Mouse (Mus musculus) midbrain, embryonic 12.5 days (tissue): ENCODE data around the gene Scube1. TPM values are rescaled to one million over a fixed set of nuclear protein-coding genes. Genes with fewer than 3 reads are reported as not detected.

Source experiments
- ATAC-seq: fragments of 200-750 bp; cut with Nextera tagmentation; 2 replicates; pipeline ENCODE4 v1.8.0; 2017; ENCODE audit warnings: low read depth, moderate TSS enrichment, moderate library complexity; ENCODE audit not compliant: low FRiP score
- H3K27ac ChIP-seq: fragments of 300-500 bp; sonication (generic); replicated peaks from 2 replicates; pipeline ENCODE4 v1.5.1; 2016; ENCODE audit warnings: mild to moderate bottlenecking
- H3K27me3 ChIP-seq: fragments of 300-500 bp; sonication (generic); 2 replicates; pipeline ENCODE4 v1.6.1; 2016; ENCODE audit warnings: mild to moderate bottlenecking
- H3K36me3 ChIP-seq: fragments of 300-500 bp; sonication (generic); 2 replicates; pipeline ENCODE4 v1.6.1; 2016
- H3K4me1 ChIP-seq: fragments of 300-500 bp; sonication (generic); 2 replicates; pipeline ENCODE4 v1.6.1; 2016
- H3K4me2 ChIP-seq: fragments of 300-500 bp; sonication (generic); replicated peaks from 2 replicates; pipeline ENCODE4 v1.6.1; 2016; ENCODE audit warnings: mild to moderate bottlenecking, moderate library complexity
- H3K4me3 ChIP-seq: fragments of 300-500 bp; sonication (generic); 2 replicates; pipeline ENCODE4 v1.5.1; 2016; ENCODE audit warnings: mild to moderate bottlenecking
- H3K9ac ChIP-seq: fragments of 300-500 bp; sonication (generic); replicated peaks from 2 replicates; pipeline ENCODE4 v1.6.1; 2016; ENCODE audit warnings: mild to moderate bottlenecking, moderate library complexity
- H3K9me3 ChIP-seq: fragments of 300-500 bp; sonication (generic); 2 replicates; pipeline ENCODE4 v1.6.1; 2016; ENCODE audit warnings: mild to moderate bottlenecking
- WGBS: fragments of 180-500 bp; shearing (Covaris S2); methylation state at CpG from one replicate; pipeline ENCODE4 v1.1.7; 2016; 5-methylcytosine and 5-hydroxymethylcytosine counted together
- polyA plus RNA-seq: library from polyadenylated mRNA; unstranded; fragments of >200 nt; fragmentation: Nextera tagmentation; extraction: Ambion mirVana; gene quantifications from 2 replicates; pipeline ENCODE4 v1.2.1, GENCODE M21; 2016

The Scube1 gene
- polyA plus RNA-seq, 1 experiment from 2014 or later: 30.1 TPM

DNA sequence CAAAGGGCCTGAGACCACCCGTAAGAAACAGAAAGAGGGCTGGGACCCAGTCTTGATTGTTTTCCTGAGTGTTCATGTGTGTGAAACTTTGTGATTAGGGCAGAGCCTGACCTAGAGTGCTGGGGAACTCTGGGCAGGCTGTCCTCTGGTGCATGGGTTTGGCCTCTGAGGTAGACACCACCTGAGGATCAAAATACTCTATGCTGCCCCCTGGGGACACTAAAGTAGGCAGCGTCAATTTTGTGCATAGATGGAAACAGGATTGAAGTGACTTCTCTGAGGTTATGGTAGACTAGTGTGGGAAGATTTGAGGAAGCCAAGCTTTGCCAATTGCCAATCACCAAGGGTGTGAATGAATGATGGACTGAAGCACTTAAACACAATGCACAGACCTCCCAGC is 154.2 kb downstream of the Scube1 start:
- 71% methylated on average over 2 of the region's 2 CpGs for WGBS
- peaks cover 13% of the 10 kb centered on the region for H3K36me3 ChIP-seq
- H3K27ac ChIP-seq: no peak overlapping the region
- no peaks in the 10 kb centered on the region; the same call in 1 of the 2 replicates for H3K27me3 ChIP-seq
- H3K9me3 ChIP-seq: no peaks in the 10 kb centered on the region
- no peaks in the 10 kb centered on the region for H3K4me1 ChIP-seq
- no peak overlapping the region for H3K9ac ChIP-seq
- H3K4me2 ChIP-seq: no peak overlapping the region
- no peak overlapping the region for H3K4me3 ChIP-seq
- ATAC-seq: no peak

DNA sequence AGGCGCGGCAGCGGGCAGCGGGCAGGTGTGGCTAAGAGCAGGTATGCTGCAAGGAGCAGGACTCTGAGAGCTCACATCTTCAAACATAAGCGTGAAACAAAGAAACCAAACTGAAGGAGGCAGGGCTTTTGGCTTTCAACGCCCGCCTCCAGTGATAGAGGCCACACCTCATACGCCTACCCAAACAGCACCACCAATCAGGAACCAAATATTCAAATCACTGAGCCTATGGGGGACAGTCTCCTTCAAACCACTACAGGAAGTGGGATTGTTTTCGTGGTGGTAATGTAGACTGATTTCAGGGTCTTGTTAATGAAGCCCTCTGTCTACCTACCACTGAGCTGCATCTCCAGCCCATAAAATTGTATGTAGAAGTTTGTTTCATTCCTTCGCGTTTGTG is 155.1 kb downstream of the Scube1 start:
- Histone ChIP-seq H3K4me1 (no peaks in the 10 kb centered on the region), H3K9ac (no peak overlapping the region), H3K4me2 (no peak overlapping the region), H3K27me3 (no peaks in the 10 kb centered on the region; the same call in 1 of the 2 replicates), H3K9me3 (no peaks in the 10 kb centered on the region), H3K36me3 (peaks cover 3% of the 10 kb centered on the region), H3K4me3 (no peak overlapping the region), H3K27ac (no peak overlapping the region)
- ATAC-seq: no peak
- WGBS: 62% methylated on average over 11 of the region's 11 CpGs

DNA sequence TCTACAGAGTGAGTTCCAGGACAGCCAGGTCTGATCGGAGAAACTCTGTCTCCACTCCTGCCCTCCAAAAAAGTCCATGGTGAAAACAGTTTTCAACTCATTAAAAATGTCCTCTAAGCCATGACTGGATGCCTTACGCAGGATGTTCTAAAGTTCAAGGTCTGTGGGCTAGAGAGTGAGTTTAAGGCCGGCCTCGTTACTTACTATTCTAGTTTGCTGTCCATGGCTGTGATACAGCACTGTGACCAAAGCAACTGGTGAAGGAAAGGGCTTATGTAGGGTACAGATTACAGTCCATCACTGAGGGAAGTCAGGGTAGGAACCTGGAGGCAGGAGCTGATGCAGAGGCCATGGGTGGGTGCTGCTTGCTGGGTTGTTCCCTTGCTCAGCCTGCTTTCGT is 156.3 kb downstream of the Scube1 start:
- H3K9ac ChIP-seq: no peak overlapping the region
- WGBS: 96% methylated on average over 5 of the region's 5 CpGs
- H3K9me3 ChIP-seq: no peaks in the 10 kb centered on the region
- H3K36me3 ChIP-seq: no peaks in the 10 kb centered on the region
- no peak overlapping the region for H3K4me2 ChIP-seq
- H3K27me3 ChIP-seq: peaks cover 9% of the 10 kb centered on the region
- no peak overlapping the region for H3K4me3 ChIP-seq
- H3K27ac ChIP-seq: no peak overlapping the region
- H3K4me1 ChIP-seq: peaks cover 11% of the 10 kb centered on the region
- ATAC-seq: no peak

DNA sequence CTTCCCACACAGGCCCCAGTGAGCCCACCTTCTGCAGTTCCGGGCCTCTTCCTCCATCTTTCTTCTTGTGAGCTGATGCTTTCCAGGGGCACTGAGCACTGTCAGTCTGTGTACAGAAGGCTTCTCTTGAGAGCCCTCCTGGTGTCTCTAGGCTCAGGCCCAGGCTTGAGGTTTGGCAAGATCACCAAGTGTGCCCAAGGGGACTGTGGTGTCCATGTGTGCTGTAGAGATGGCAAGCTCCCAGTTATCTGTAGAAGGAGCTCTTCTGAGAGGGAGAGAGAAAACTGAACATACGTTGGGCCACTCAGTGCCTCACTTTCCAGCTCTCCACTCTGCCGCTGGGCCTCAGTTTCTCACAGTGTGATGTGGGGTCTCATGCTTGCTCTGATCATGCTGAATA is 157.1 kb downstream of the Scube1 start:
- no peak for ATAC-seq
- 90% methylated on average over 3 of the region's 3 CpGs for WGBS
- no peak overlapping the region for H3K9ac ChIP-seq
- peaks cover 19% of the 10 kb centered on the region for H3K4me1 ChIP-seq
- H3K9me3 ChIP-seq: no peaks in the 10 kb centered on the region
- peaks cover 17% of the 10 kb centered on the region for H3K27me3 ChIP-seq
- no peak overlapping the region for H3K4me3 ChIP-seq
- no peak overlapping the region for H3K4me2 ChIP-seq
- H3K27ac ChIP-seq: no peak overlapping the region
- no peaks in the 10 kb centered on the region for H3K36me3 ChIP-seq

DNA sequence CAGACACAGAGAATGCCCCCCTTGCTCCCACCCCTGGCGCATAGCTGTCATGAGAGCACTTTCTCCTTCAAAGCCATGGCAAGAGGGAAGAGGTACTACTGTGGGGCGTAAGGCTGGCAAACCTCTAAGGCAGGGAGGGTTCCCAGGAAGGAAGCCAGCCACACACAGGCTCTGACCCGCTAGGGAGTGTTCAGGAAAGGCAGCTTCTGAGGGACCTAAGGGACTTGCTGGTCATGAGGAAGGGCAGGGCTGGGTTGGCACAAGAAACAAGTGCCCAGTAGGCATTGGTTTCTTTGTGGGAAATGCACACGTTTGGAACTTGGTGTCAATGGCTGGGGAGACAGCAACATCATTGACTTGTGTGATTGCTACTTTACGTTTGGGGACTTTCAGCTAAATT is 158.8 kb downstream of the Scube1 start:
- H3K4me3 ChIP-seq: no peak overlapping the region
- H3K36me3 ChIP-seq: no peaks in the 10 kb centered on the region
- H3K4me2 ChIP-seq: no peak overlapping the region
- no peaks in the 10 kb centered on the region for H3K9me3 ChIP-seq
- WGBS: 73% methylated on average over 5 of the region's 5 CpGs
- no peak overlapping the region for H3K9ac ChIP-seq
- no peak for ATAC-seq
- no peak overlapping the region for H3K27ac ChIP-seq
- H3K27me3 ChIP-seq: peaks cover 27% of the 10 kb centered on the region
- H3K4me1 ChIP-seq: peaks cover 20% of the 10 kb centered on the region

DNA sequence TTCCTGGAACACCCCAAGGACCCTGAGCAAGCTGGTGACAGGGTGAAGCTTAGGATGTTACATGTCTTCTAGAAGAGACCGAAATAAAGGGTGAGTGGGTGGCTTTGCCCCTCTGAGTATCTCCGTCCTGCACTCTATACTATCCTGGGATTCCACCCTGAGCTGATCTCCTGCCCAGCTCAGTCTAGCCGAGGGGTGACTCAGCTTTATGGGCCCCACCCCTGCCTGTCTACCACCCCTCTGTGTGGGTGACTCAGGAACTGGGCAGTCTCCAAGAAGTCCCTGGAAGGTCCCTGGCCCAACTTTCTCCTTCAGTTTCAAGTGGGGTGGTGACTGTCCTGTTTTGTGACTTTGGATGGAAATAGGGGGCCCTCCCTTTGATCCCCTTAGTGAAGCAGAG is 159.4 kb downstream of the Scube1 start:
- H3K9ac ChIP-seq: no peak overlapping the region
- H3K36me3 ChIP-seq: no peaks in the 10 kb centered on the region
- H3K4me3 ChIP-seq: no peak overlapping the region
- no peak overlapping the region for H3K4me2 ChIP-seq
- no peaks in the 10 kb centered on the region for H3K9me3 ChIP-seq
- peaks cover 20% of the 10 kb centered on the region for H3K4me1 ChIP-seq
- 88% methylated on average over 3 of the region's 3 CpGs for WGBS
- peaks cover 27% of the 10 kb centered on the region for H3K27me3 ChIP-seq
- no peak overlapping the region for H3K27ac ChIP-seq
- ATAC-seq: no peak

DNA sequence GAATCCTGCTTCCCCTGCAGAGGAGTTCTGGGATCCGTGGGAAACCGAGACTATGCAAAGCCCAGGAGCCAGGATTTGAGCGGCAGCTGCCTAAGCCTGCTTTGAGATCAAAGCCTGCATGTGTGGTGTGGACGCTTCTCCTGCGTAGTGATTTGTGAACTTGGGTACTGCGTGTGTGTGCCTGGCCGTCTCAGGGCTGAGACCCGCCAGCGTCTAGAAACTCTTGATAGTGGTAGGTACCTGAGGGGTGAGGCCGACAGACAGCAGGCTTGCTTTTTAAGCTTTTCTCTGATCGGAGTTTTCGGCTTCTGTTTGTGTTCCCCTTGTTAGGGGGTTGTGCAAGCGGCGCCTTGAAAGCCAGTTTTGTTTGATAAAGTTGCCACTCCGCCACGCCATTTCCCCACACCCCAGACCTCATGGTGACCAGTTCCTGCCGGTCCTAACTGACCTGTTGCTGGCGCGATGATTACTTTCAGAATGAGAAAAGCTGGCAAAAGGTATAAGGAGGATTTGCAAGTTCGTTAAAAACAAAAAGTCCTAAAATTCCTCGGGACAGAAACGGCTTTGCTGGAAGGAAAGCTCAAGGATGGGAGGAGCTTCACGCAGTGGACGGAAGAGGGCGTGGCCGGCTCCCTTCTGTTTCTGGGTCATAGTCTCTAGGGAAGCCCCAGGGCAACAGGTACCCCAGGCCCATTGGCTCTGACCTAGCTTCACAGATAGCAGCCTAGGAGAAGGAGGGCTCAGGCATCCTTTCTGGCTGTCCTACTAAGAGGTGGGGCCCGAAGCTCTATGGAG is 160.8 kb downstream of the Scube1 start:
- Histone ChIP-seq H3K4me2 (peak overlapping the region; percentile 85), H3K9me3 (no peaks in the 10 kb centered on the region), H3K9ac (peak overlapping the region; percentile 51), H3K27ac (no peak overlapping the region), H3K4me3 (peak overlapping the region; percentile 42), H3K4me1 (peaks cover 20% of the 10 kb centered on the region), H3K27me3 (peaks cover 27% of the 10 kb centered on the region), H3K36me3 (no peaks in the 10 kb centered on the region)
- WGBS: 2% methylated on average over 27 of the region's 27 CpGs
- ATAC-seq: 0 out of 2 replicates have a peak, but pooled peaks have one; percentile 23

DNA sequence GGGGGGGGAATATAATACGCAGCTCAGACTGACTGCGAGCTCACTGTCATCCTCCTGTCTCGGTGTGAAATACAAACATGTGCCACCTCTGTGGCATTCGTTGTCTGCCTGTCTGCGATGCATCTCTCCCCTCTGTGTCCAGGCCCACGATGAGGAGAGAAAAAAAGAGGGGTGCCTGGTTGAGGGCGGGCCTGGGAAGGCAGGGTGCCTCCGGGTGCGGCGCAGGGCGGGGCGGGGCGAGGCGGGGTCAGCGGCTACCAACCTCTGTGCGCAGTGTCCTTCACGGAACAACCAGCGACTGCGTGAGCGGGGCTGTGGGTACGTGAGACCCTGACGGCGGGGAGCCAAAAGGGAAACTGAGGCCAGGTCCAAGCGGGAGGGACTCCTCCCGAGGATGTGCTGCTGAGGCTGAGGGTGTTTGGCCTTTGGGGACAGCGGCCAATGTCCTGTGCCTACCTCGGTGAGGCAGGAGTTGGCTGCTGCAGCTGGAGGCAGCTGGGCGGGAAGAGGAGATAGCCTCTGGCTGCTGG is 161.4 kb downstream of the Scube1 start, which contains the start of the genes Tspo and Mcat:
Tspo (plus strand) TSS at position 266 of the 530 bp plus-strand sequence.
Mcat (minus strand) TSS at position 461 of the 530 bp plus-strand sequence.
- peaks cover 20% of the 10 kb centered on the region for H3K4me1 ChIP-seq
- no peak within 1 kb of the TSS for H3K27ac ChIP-seq
- peak; percentile 38; the same call in 1 of the 2 replicates for ATAC-seq

DNA sequence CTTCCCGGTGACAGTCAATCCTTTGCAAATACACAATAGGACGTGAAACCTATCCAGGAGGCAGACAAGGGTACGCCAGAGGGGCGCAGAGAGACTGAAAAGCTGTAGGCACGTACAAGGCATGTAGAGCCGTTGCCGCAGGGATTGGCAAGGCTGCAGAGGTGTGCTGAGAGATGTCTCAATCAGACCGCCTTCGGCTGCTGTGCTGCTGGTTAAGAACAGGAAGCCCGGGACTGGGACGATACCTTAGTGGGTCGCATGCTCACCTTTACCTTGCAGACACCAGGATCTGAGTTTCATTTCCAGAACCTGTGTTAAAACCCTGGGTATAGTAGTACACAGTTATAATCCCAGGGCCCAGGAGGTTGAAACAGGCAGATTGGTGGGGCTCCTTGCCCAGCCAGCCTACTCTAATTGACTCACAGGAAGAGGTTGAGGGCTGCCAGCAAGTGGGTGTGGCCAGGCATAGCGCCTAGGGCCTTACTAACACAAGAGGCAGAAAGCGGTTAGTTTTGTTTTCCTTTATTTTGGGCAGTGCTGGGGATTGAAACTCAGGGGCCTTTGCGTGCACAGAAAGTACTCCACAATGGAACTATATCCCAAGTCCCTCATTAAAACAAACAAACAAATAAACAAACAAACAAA is 162.1 kb downstream of the Scube1 start:
- WGBS: 30% methylated on average over 15 of the region's 15 CpGs
- Histone ChIP-seq H3K27me3 (peaks cover 38% of the 10 kb centered on the region), H3K4me2 (peak overlapping the region; percentile 85), H3K9me3 (no peaks in the 10 kb centered on the region), H3K4me1 (peaks cover 20% of the 10 kb centered on the region), H3K9ac (no peak overlapping the region), H3K4me3 (peak overlapping the region; percentile 42; the same call in 1 of the 2 replicates), H3K36me3 (no peaks in the 10 kb centered on the region), H3K27ac (no peak overlapping the region)
- no peak for ATAC-seq

More for the DNA sequence above, 161.4 kb downstream of the Scube1 start, which contains the start of the genes Tspo and Mcat:
- Histone ChIP-seq H3K27me3 (peaks cover 31% of the 10 kb centered on the region), H3K4me3 (peak within 1 kb of the TSS; percentile 42), H3K9ac (peak within 1 kb of the TSS; percentile 51), H3K4me2 (peak within 1 kb of the TSS; percentile 85), H3K36me3 (no peaks in the 10 kb centered on the region), H3K9me3 (no peaks in the 10 kb centered on the region)
- under 1% methylated on average over 26 of the region's 28 CpGs for WGBS

DNA sequence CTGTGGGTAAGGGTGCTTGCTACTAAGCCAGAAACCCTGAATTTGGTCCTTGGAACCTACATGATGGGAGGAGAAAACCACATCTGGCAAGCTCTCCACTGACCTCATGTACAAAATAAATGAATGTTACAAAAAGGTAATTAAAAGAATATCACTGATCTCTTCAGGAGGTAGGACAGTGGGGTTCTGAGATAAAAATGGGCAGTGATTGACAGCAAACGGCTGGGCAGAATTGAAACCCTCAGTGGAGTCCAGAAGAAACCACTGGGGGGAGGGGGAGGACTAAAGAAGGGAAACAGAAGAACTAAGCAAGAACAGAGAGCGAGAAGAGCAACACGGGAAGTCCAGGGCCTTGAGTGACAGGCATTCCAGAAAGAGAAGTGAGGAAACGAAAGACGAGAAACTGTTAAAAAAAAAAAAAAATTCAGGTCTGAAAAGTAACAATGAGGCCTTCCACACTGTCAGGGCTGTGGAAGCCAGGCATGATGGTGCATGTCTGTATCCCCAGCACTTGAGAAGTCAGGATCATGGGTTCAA is 163.8 kb downstream of the Scube1 start:
- WGBS: 69% methylated on average over 5 of the region's 5 CpGs

DNA sequence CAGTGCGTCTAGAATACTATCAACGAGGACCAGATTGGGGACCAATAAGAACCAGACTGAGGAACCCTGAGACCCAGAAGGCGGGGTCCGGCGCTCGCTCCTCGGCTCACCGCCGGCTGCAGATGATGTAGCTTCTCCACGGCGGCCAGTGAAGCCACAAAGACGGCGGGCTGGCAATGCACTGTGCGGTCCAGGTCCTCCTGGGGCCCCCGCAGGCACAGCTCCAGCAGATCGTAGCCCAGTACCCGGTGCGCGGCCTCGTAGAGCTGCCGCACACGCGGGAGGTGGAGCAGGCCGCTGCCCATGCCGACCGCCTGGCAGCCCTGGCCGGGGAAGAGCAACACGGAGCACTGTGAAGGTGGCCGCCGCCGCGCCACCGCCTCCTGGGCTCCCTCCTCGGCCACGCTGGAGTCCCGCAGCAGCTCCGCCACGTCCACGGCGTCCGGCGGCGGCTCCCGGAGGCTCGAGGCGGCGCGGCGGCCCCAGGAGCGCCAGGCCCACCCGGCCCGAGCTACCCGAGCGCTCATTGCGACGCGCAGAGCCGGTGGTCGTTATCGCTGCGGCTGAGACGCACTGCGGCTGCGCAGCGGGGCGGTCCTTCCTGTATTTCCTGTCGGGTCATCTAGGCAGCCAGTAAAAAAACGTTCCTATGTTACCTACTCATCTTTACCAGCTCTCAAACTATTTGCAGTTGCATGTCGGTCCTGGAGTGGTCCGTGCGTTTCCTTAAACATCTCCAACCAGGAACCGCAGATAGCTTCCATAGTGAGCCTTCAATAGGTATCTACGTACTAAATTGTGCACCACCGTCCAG is 169.5 kb downstream of the Scube1 start:
- peaks cover 8% of the 10 kb centered on the region; the same call in 1 of the 2 replicates for H3K4me1 ChIP-seq
- peaks cover 9% of the 10 kb centered on the region for H3K36me3 ChIP-seq
- WGBS: under 1% methylated on average over 74 of the region's 74 CpGs
- H3K4me2 ChIP-seq: peak overlapping the region; percentile 76
- H3K9ac ChIP-seq: peak overlapping the region; percentile 95
- H3K4me3 ChIP-seq: peak overlapping the region; percentile 74
- H3K27ac ChIP-seq: peak overlapping the region; percentile 92
- H3K27me3 ChIP-seq: peaks cover 13% of the 10 kb centered on the region; the same call in 1 of the 2 replicates
- no peaks in the 10 kb centered on the region for H3K9me3 ChIP-seq
- ATAC-seq: peak; percentile 88

More for the DNA sequence above, 163.8 kb downstream of the Scube1 start:
- peaks cover 40% of the 10 kb centered on the region for H3K27me3 ChIP-seq
- H3K9me3 ChIP-seq: no peaks in the 10 kb centered on the region
- no peak overlapping the region for H3K4me2 ChIP-seq
- no peak overlapping the region for H3K27ac ChIP-seq
- H3K4me1 ChIP-seq: peaks cover 20% of the 10 kb centered on the region
- H3K36me3 ChIP-seq: no peaks in the 10 kb centered on the region
- no peak overlapping the region for H3K9ac ChIP-seq
- ATAC-seq: no peak
- H3K4me3 ChIP-seq: no peak overlapping the region
